Mouse (Mus musculus) spleen, adult 2 months (tissue): ENCODE results near the gene Olfr811. TPM values are rescaled to one million over a fixed set of nuclear protein-coding genes. Genes with fewer than 3 reads are reported as not detected.

ENCODE experiments used
- DNase-seq, 2 experiments: peaks; one replicate each; pipeline versions ENCODE4 v3.0.0 to v3.0.0-alpha.2; 2012 to 2021; ENCODE audit warnings: low spot score in 2 of 2, low read depth in 1 of 2
- H3K27ac ChIP-seq: fragments of 200-500 bp; 2 replicates; pipeline ENCODE4 v1.5.1; 2012; ENCODE audit warnings: low read length, inconsistent platforms; ENCODE audit not compliant: insufficient read depth
- H3K27me3 ChIP-seq: fragments of 200-500 bp; 2 replicates; pipeline ENCODE4 v1.6.1; 2012; ENCODE audit warnings: mild to moderate bottlenecking, moderate library complexity, low read length, inconsistent platforms; ENCODE audit not compliant: control insufficient read depth, insufficient read depth
- H3K36me3 ChIP-seq: fragments of 200-500 bp; 2 replicates; pipeline ENCODE4 v1.6.1; 2012; ENCODE audit warnings: mild to moderate bottlenecking, low read length, inconsistent platforms; ENCODE audit not compliant: control insufficient read depth, insufficient read depth
- H3K4me1 ChIP-seq: fragments of 200-500 bp; 2 replicates; pipeline ENCODE4 v1.6.1; 2011; ENCODE audit warnings: inconsistent platforms; ENCODE audit not compliant: control insufficient read depth, insufficient read depth, insufficient read length
- H3K4me3 ChIP-seq: fragments of 200-500 bp; 2 replicates; pipeline ENCODE4 v1.5.1; 2011; ENCODE audit warnings: mild to moderate bottlenecking, inconsistent platforms; ENCODE audit not compliant: insufficient read depth, insufficient read length; ENCODE audit errors: extremely low read depth
- CTCF ChIP-seq: fragments of 200-500 bp; IDR thresholded peaks from 2 replicates; pipeline ENCODE4 v1.5.1; 2011; ENCODE audit warnings: mild to moderate bottlenecking, inconsistent platforms; ENCODE audit not compliant: insufficient read depth, insufficient read length, insufficient replicate concordance; ENCODE audit errors: extremely low read depth
- POLR2A ChIP-seq: fragments of 200-500 bp; IDR thresholded peaks from 2 replicates; pipeline ENCODE4 v1.6.1; 2011; ENCODE audit warnings: low read depth, low read length, inconsistent platforms
- WGBS: fragments of 180-500 bp; shearing (Covaris S2); methylation state at CpG from one replicate; pipeline ENCODE4 v1.1.7; 2018; 5-methylcytosine and 5-hydroxymethylcytosine counted together
- polyA plus RNA-seq: library from polyadenylated mRNA; depleted of rRNA; stranded (reverse); fragments of >200 nt; gene quantifications from 2 replicates; pipeline ENCODE4 v1.2.3, GENCODE M21; 2012; rRNA removed

Olfr811 gene
- not detected in 2 replicates for polyA plus RNA-seq

GRCm38 (mm10) chr10:129804296-129804695, at the start of gene Olfr811:
Gene Olfr811, minus strand, starts transcription at chr10:129804396.
- Histone ChIP-seq H3K4me3 (no peak within 1 kb of the TSS), H3K36me3 (no peaks in the 10 kb centered on the region), H3K27ac (no peak within 1 kb of the TSS), H3K4me1 (no peaks in the 10 kb centered on the region), H3K27me3 (no peaks in the 10 kb centered on the region)
- TF ChIP-seq CTCF (no peak), POLR2A (no peak)
- DNase-seq, result no peak
- WGBS, result 78% methylated on average over 4 of the region's 4 CpGs

GRCm38 (mm10) chr10:129847343-129847742, 43.1 kb upstream of the Olfr811 start:
- Histone ChIP-seq H3K27me3 (no peaks in the 10 kb centered on the region), H3K27ac (no peak overlapping the region), H3K4me3 (no peak overlapping the region), H3K4me1 (no peaks in the 10 kb centered on the region), H3K36me3 (no peaks in the 10 kb centered on the region)
- no peak for TF ChIP-seq CTCF
- no peak for TF ChIP-seq POLR2A
- whole genome bisulfite sequencing, result 79% methylated on average over 1 of the region's 1 CpGs
- DNase-seq, result no peak

- H3K4me3 ChIP-seq, result no peak within 1 kb of the TSS
- no peak for TF ChIP-seq CTCF
- no peak for TF ChIP-seq POLR2A
- no peaks in the 10 kb centered on the region for H3K36me3 ChIP-seq
- no peak for DNase-seq
- WGBS, result 62% methylated on average over 1 of the region's 1 CpGs
- no peaks in the 10 kb centered on the region for H3K27me3 ChIP-seq
- H3K4me1 ChIP-seq, result no peaks in the 10 kb centered on the region
- H3K27ac ChIP-seq, result no peak within 1 kb of the TSS
Measured at GRCm38 (mm10) chr10:129845994-129846393, 41.8 kb upstream of the Olfr811 start, which contains the start of gene Olfr812. Gene Olfr812, minus strand, starts transcription at chr10:129846094.

- Histone ChIP-seq H3K4me3 (no peak within 1 kb of the TSS), H3K27me3 (no peaks in the 10 kb centered on the region), H3K27ac (no peak within 1 kb of the TSS), H3K36me3 (no peaks in the 10 kb centered on the region), H3K4me1 (no peaks in the 10 kb centered on the region)
- no peak for TF ChIP-seq POLR2A
- no peak for TF ChIP-seq CTCF
- no peak for DNase-seq
Measured at GRCm38 (mm10) chr10:129794817-129795216, 9.4 kb downstream of the Olfr811 start, which contains the start of gene Olfr810. Gene Olfr810, minus strand, starts transcription at chr10:129794917.

- Histone ChIP-seq H3K27me3 (no peaks in the 10 kb centered on the region), H3K4me1 (no peaks in the 10 kb centered on the region), H3K36me3 (no peaks in the 10 kb centered on the region), H3K4me3 (no peak overlapping the region), H3K27ac (no peak overlapping the region)
- TF ChIP-seq CTCF (no peak), POLR2A (no peak)
- DNase-seq, result no peak
Measured at GRCm38 (mm10) chr10:129778123-129778522, 26.1 kb downstream of the Olfr811 start.

- no peaks in the 10 kb centered on the region for H3K27me3 ChIP-seq
- no peaks in the 10 kb centered on the region for H3K4me1 ChIP-seq
- TF ChIP-seq POLR2A, result no peak
- no peak within 1 kb of the TSS for H3K4me3 ChIP-seq
- no peak within 1 kb of the TSS for H3K27ac ChIP-seq
- H3K36me3 ChIP-seq, result no peaks in the 10 kb centered on the region
- no peak for DNase-seq
Measured at GRCm38 (mm10) chr10:129774338-129774737, 29.9 kb downstream of the Olfr811 start, which contains the start of gene Olfr809. Gene Olfr809, plus strand, starts transcription at chr10:129774638.

GRCm38 (mm10) chr10:129765182-129765581, 39.0 kb downstream of the Olfr811 start, which contains the start of gene Olfr808:
Gene Olfr808, plus strand, starts transcription at chr10:129765482.
- DNase-seq, result no peak
- H3K4me1 ChIP-seq, result no peaks in the 10 kb centered on the region
- H3K36me3 ChIP-seq, result no peaks in the 10 kb centered on the region
- no peak for TF ChIP-seq POLR2A
- no peak for TF ChIP-seq CTCF
- WGBS, result 90% methylated on average over 1 of the region's 1 CpGs
- H3K27ac ChIP-seq, result no peak within 1 kb of the TSS
- H3K27me3 ChIP-seq, result no peaks in the 10 kb centered on the region
- H3K4me3 ChIP-seq, result no peak within 1 kb of the TSS

GRCm38 (mm10) chr10:129757693-129758092, 46.5 kb downstream of the Olfr811 start, which contains the start of gene Olfr807:
Gene Olfr807, minus strand, starts transcription at chr10:129757793.
- no peak for TF ChIP-seq POLR2A
- TF ChIP-seq CTCF, result no peak
- no peak for DNase-seq
- 76% methylated on average over 1 of the region's 1 CpGs for WGBS
- no peak within 1 kb of the TSS for H3K27ac ChIP-seq
- no peaks in the 10 kb centered on the region for H3K36me3 ChIP-seq
- H3K27me3 ChIP-seq, result no peaks in the 10 kb centered on the region
- H3K4me1 ChIP-seq, result no peaks in the 10 kb centered on the region
- no peak within 1 kb of the TSS for H3K4me3 ChIP-seq

Other genes with a start within 250 kb of the Olfr811 start
- not detected in 2 replicates for gene Olfr794, start 236.7 kb downstream of the Olfr811 start, polyA plus RNA-seq
- not detected in 2 replicates for gene Olfr796, start 191.8 kb downstream of the Olfr811 start, polyA plus RNA-seq
- gene Olfr798, start 176.5 kb downstream of the Olfr811 start, polyA plus RNA-seq, result not detected in 2 replicates
- gene Olfr799, start 166.9 kb downstream of the Olfr811 start, polyA plus RNA-seq, result not detected in 2 replicates
- not detected in 2 replicates for gene Olfr800, start 146.7 kb downstream of the Olfr811 start, polyA plus RNA-seq
- not detected in 2 replicates for gene Olfr801, start 130.5 kb downstream of the Olfr811 start, polyA plus RNA-seq
- gene Olfr802, start 116.2 kb downstream of the Olfr811 start, polyA plus RNA-seq, result not detected in 2 replicates
- gene Olfr803, start 110.1 kb downstream of the Olfr811 start, polyA plus RNA-seq, result not detected in 2 replicates
- gene Olfr804, start 101.2 kb downstream of the Olfr811 start, polyA plus RNA-seq, result not detected in 2 replicates
- gene Olfr805, start 75.0 kb downstream of the Olfr811 start, polyA plus RNA-seq, result not detected in 2 replicates
- not detected in 2 replicates for gene Olfr806, start 62.5 kb downstream of the Olfr811 start, polyA plus RNA-seq
- gene Olfr807, start 46.6 kb downstream of the Olfr811 start, polyA plus RNA-seq, result not detected in 2 replicates
- not detected in 2 replicates for gene Olfr808, start 38.9 kb downstream of the Olfr811 start, polyA plus RNA-seq
- gene Olfr809, start 29.8 kb downstream of the Olfr811 start, polyA plus RNA-seq, result not detected in 2 replicates
- gene Olfr810, start 9.5 kb downstream of the Olfr811 start, polyA plus RNA-seq, result not detected in 2 replicates
- gene Olfr812, start 41.7 kb upstream of the Olfr811 start, polyA plus RNA-seq, result not detected in 2 replicates
- not detected in 2 replicates for gene Olfr813, start 51.0 kb upstream of the Olfr811 start, polyA plus RNA-seq
- not detected in 2 replicates for gene Olfr814, start 75.5 kb upstream of the Olfr811 start, polyA plus RNA-seq
- not detected in 2 replicates for gene Olfr815, start 101.5 kb upstream of the Olfr811 start, polyA plus RNA-seq
- not detected in 2 replicates for gene Olfr816, start 111.2 kb upstream of the Olfr811 start, polyA plus RNA-seq
- not detected in 2 replicates for gene Olfr818, start 144.7 kb upstream of the Olfr811 start, polyA plus RNA-seq
- not detected in 2 replicates for gene Olfr819, start 162.9 kb upstream of the Olfr811 start, polyA plus RNA-seq
- gene Olfr247, start 171.7 kb upstream of the Olfr811 start, polyA plus RNA-seq, result not detected in 2 replicates
- gene Gm10310, start 180.7 kb upstream of the Olfr811 start, polyA plus RNA-seq, result not detected in 2 replicates
- gene Olfr820, start 208.2 kb upstream of the Olfr811 start, polyA plus RNA-seq, result not detected in 2 replicates
- gene Olfr821, start 226.0 kb upstream of the Olfr811 start, polyA plus RNA-seq, result not detected in 2 replicates